Mouse (Mus musculus): ENCODE measurements around the gene Olfr867. TPM values are rescaled to one million over a fixed set of nuclear protein-coding genes. Genes with fewer than 3 reads are reported as not detected.
A peak's percentile ranks its signal among the peaks of the same experiment; 100 is the strongest.

Olfr867 gene
- not detected in 2 replicates for total RNA-seq (2012; rRNA removed)

DNA sequence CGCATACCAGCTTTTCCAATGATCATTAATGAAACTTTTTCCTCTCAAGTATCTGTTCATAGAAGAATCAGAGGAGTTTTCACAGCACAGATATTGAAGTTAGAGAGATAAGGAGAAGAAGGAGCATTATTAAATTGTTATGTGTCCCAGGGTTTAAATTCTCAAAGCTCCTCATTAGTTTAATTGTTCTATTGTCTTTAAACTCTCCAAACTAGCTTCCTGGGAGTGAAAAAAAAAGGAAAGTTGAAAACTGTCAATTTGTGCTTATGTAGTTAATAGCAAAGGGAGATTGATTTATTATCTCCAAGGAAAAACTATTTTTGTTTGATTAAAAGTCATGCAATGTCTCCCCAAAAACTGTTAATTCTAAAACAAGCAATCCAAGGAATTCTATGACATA, at the start of gene Olfr867:
Gene Olfr867, minus strand, starts transcription at position 101 of the 400 bp plus-strand sequence.
- Histone ChIP-seq H3K36me3 (ENCODE audit: control insufficient read depth, insufficient read depth, low read length, poor library complexity, severe bottlenecking) (no peaks in the 10 kb centered on the region), H3K9me3 (ENCODE audit: control insufficient read depth, insufficient read depth, low read depth, low read length) (0 out of 2 replicates have a peak, but pooled peaks cover 3% of the 10 kb centered on the region), H3K9ac (ENCODE audit: insufficient read depth, low read depth, low read length, poor library complexity, severe bottlenecking) (no peak within 1 kb of the TSS), H3K4me1 (ENCODE audit: control insufficient read depth in 2 of 2, insufficient read depth in 2 of 2, low read length in 2 of 2, poor library complexity in 1 of 2) (no peaks in the 10 kb centered on the region), H3K4me3 (ENCODE audit: insufficient read depth in 1 of 2, low read depth in 1 of 2, low read length in 2 of 2, poor library complexity in 1 of 2, severe bottlenecking in 1 of 2) (no peak within 1 kb of the TSS), H3K27ac (ENCODE audit: insufficient read depth, low read depth, low read length, poor library complexity, severe bottlenecking) (no peak within 1 kb of the TSS)
- no peak for TF ChIP-seq ZNF384 (IDR thresholded peaks at IDR 0.05; ENCODE audit: low read depth, low read length)
- TF ChIP-seq HCFC1 (IDR thresholded peaks at IDR 0.05; ENCODE audit: borderline replicate concordance, insufficient read depth, low read length), result no peak
- no peak for TF ChIP-seq ZC3H11A (IDR thresholded peaks at IDR 0.05; ENCODE audit: borderline replicate concordance, low read depth, low read length)
- no peak for TF ChIP-seq CHD2 (IDR thresholded peaks at IDR 0.05; ENCODE audit: low read depth, low read length)
- TF ChIP-seq MAFK (IDR thresholded peaks at IDR 0.05; ENCODE audit: insufficient read depth, low read depth, low read length), result no peak
- DNase-seq (ENCODE audit: low read depth, low spot score), result no peak
- in situ Hi-C loops (cut with MboI; ENCODE audit: low sequenced_read_pairs in 2 of 2, unreplicated experiment in 2 of 2), result no loop called here

DNA sequence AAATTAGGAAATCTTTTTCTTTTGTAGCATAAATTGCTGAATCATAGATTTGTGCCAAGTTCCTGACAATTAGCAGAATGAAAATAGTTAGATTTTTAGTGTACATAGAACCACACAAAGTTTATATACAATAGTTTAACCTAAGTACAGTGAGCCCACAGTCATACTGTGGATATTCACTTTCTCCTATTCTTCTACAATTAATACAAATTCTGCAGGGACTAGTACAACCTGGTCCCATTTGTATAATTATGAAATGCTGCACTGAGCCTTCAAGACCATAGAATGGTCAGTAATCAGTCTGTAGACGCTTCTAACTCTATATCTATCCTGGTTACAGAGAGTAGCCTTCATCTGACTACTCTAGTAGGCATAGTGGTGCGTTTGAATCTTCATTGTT, 41.0 kb upstream of the Olfr867 start, which contains the start of gene Olfr868:
Gene Olfr868, plus strand, starts transcription at position 301 of the 400 bp plus-strand sequence.
- no peak within 1 kb of the TSS for H3K9ac ChIP-seq (ENCODE audit: insufficient read depth, low read depth, low read length, poor library complexity, severe bottlenecking)
- no peak for TF ChIP-seq ZNF384 (IDR thresholded peaks at IDR 0.05; ENCODE audit: low read depth, low read length)
- no peak for TF ChIP-seq HCFC1 (IDR thresholded peaks at IDR 0.05; ENCODE audit: borderline replicate concordance, insufficient read depth, low read length)
- TF ChIP-seq CHD2 (IDR thresholded peaks at IDR 0.05; ENCODE audit: low read depth, low read length), result no peak
- no peak for DNase-seq (ENCODE audit: low read depth, low spot score)
- in situ Hi-C loops (cut with MboI; ENCODE audit: low sequenced_read_pairs in 2 of 2, unreplicated experiment in 2 of 2), result no loop called here
- no peaks in the 10 kb centered on the region for H3K36me3 ChIP-seq (ENCODE audit: control insufficient read depth, insufficient read depth, low read length, poor library complexity, severe bottlenecking)
- H3K27ac ChIP-seq (ENCODE audit: insufficient read depth, low read depth, low read length, poor library complexity, severe bottlenecking), result no peak within 1 kb of the TSS
- no peak within 1 kb of the TSS for H3K4me3 ChIP-seq (ENCODE audit: insufficient read depth in 1 of 2, low read depth in 1 of 2, low read length in 2 of 2, poor library complexity in 1 of 2, severe bottlenecking in 1 of 2)
- H3K4me1 ChIP-seq (ENCODE audit: control insufficient read depth in 2 of 2, insufficient read depth in 2 of 2, low read length in 2 of 2, poor library complexity in 1 of 2), result no peaks in the 10 kb centered on the region
- H3K9me3 ChIP-seq (ENCODE audit: control insufficient read depth, insufficient read depth, low read depth, low read length), result no peaks in the 10 kb centered on the region

DNA sequence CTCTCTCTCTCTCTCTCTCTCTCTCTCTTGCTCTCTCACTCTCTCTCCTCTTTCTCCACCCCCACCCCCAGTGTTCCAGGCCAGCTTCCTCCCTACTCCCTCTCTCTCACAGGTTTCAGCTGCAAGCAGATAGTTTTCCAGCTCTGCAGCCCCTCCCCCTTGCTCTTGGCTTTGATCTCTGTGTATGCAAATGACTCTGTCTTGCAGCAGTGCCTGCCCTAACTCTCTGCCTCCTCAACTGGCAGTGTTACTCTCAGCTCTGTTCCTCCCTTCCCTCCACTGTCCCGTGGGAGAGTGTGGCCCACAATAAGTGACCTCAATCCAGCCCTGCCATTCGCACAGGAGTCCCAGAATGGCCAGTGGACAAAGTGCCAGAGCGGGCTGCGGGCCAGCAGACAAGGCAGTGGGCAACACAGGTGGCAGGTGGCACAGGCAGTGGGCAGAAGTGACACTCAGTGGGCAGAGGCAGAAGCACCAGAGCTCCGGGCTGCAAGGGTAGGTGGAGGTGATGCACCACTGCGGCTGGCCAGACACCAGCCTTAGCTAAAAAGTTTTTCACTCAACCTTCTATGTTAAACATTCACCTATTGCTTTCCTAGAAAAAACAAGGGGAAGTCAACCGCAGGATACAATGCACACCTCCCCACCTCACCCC, 16.3 kb upstream of the Olfr867 start:
- TF ChIP-seq ZNF384 (IDR thresholded peaks at IDR 0.05; ENCODE audit: low read depth, low read length), result no peak
- no peak for TF ChIP-seq CHD2 (IDR thresholded peaks at IDR 0.05; ENCODE audit: low read depth, low read length)
- TF ChIP-seq ZC3H11A (IDR thresholded peaks at IDR 0.05; ENCODE audit: borderline replicate concordance, low read depth, low read length), result no peak
- no peak for TF ChIP-seq MAFK (IDR thresholded peaks at IDR 0.05; ENCODE audit: insufficient read depth, low read depth, low read length)
- no peak overlapping the region for H3K9ac ChIP-seq (ENCODE audit: insufficient read depth, low read depth, low read length, poor library complexity, severe bottlenecking)
- H3K4me3 ChIP-seq (ENCODE audit: insufficient read depth in 1 of 2, low read depth in 1 of 2, low read length in 2 of 2, poor library complexity in 1 of 2, severe bottlenecking in 1 of 2), result no peak overlapping the region
- in situ Hi-C loops (cut with MboI; ENCODE audit: low sequenced_read_pairs in 2 of 2, unreplicated experiment in 2 of 2), result no loop called here
- peak overlapping the region; percentile 44; the same call in 1 of the 2 replicates for H3K27ac ChIP-seq (ENCODE audit: insufficient read depth, low read depth, low read length, poor library complexity, severe bottlenecking)
- peaks cover 2% of the 10 kb centered on the region; the same call in 1 of the 2 replicates for H3K9me3 ChIP-seq (ENCODE audit: control insufficient read depth, insufficient read depth, low read depth, low read length)
- H3K4me1 ChIP-seq (ENCODE audit: control insufficient read depth in 2 of 2, insufficient read depth in 2 of 2, low read length in 2 of 2, poor library complexity in 1 of 2), result peaks cover 0 to 3% of the 10 kb centered on the region in 2 experiments; a peak in 1 of 4 replicates
- no peak for DNase-seq (ENCODE audit: low read depth, low spot score)
- H3K36me3 ChIP-seq (ENCODE audit: control insufficient read depth, insufficient read depth, low read length, poor library complexity, severe bottlenecking), result no peaks in the 10 kb centered on the region

DNA sequence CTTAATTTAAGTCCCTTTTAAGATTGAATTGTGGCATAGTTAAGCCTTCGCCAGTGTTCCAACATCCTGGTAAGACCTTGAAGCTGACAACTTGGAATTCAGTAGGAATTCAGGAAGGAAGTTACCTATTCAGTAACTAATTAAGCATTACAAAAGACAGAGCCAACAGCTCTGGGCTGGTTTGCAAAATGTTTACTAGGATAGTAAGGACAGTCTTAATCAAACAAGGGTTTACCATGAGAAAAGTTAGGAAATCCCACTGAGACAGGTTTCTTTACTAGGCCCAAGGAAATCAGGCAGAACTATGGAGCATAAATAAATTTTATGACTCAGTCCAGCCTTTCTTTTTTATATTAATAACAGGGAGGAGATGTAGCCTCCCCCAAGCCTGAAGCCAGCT, 13.9 kb upstream of the Olfr867 start:
- TF ChIP-seq ZNF384 (IDR thresholded peaks at IDR 0.05; ENCODE audit: low read depth, low read length) (no peak), MAFK (IDR thresholded peaks at IDR 0.05; ENCODE audit: insufficient read depth, low read depth, low read length) (no peak), ZC3H11A (IDR thresholded peaks at IDR 0.05; ENCODE audit: borderline replicate concordance, low read depth, low read length) (no peak), HCFC1 (IDR thresholded peaks at IDR 0.05; ENCODE audit: borderline replicate concordance, insufficient read depth, low read length) (no peak), CHD2 (IDR thresholded peaks at IDR 0.05; ENCODE audit: low read depth, low read length) (no peak)
- DNase-seq (ENCODE audit: low read depth, low spot score), result no peak
- Histone ChIP-seq H3K36me3 (ENCODE audit: control insufficient read depth, insufficient read depth, low read length, poor library complexity, severe bottlenecking) (no peaks in the 10 kb centered on the region), H3K4me1 (ENCODE audit: control insufficient read depth in 2 of 2, insufficient read depth in 2 of 2, low read length in 2 of 2, poor library complexity in 1 of 2) (peaks cover 0 to 3% of the 10 kb centered on the region in 2 experiments; a peak in 1 of 4 replicates), H3K9ac (ENCODE audit: insufficient read depth, low read depth, low read length, poor library complexity, severe bottlenecking) (no peak overlapping the region), H3K27ac (ENCODE audit: insufficient read depth, low read depth, low read length, poor library complexity, severe bottlenecking) (peak overlapping the region; percentile 40; the same call in 1 of the 2 replicates), H3K9me3 (ENCODE audit: control insufficient read depth, insufficient read depth, low read depth, low read length) (peaks cover 2% of the 10 kb centered on the region; the same call in 1 of the 2 replicates), H3K4me3 (ENCODE audit: insufficient read depth in 1 of 2, low read depth in 1 of 2, low read length in 2 of 2, poor library complexity in 1 of 2, severe bottlenecking in 1 of 2) (no peak overlapping the region)
- in situ Hi-C loops (cut with MboI; ENCODE audit: low sequenced_read_pairs in 2 of 2, unreplicated experiment in 2 of 2), result no loop called here

Measured in ES-E14 (cell line).